Mouse (Mus musculus): ENCODE data around the gene Osbpl10.

- TF ChIP-seq TAL1 (IDR thresholded peaks at IDR 0.05; ENCODE audit: low read length) (no peak), GATA1 (IDR thresholded peaks at IDR 0.05; ENCODE audit: low read length) (no peak)
Measured at GRCm38 (mm10) chr9:115236352-115236841, 258.0 kb downstream of the Osbpl10 start.

All from erythroblast, embryonic 14.5 days (primary cell).